9 mouse cellular contexts compared by ENCODE assay signal in genomic region chr16:72027404-72028215, GRCm38 (mm10).
A peak's percentile ranks its signal among the peaks of the same experiment; 100 is the strongest.
DNase-seq lines count a peak whose midpoint lies in the region; ATAC-seq and TF ChIP-seq lines count a peak whose summit lies in the region.
"Had no signal": no experiment of that assay in that cellular context is flagged by ENCODE, and none has a peak within 500 bp of the region (broad histone marks: within the 10 kb centered on the region; RNA-seq: fewer than 3 reads in every experiment).

No protein-coding gene starts in this region.

- intact Hi-C loops in left cerebral cortex, adult 2 months (cut with DNase I): no loop called here

- no peaks in the 10 kb centered on the region for H3K9me3 ChIP-seq in forebrain, embryonic 10.5 days
- no peaks in the 10 kb centered on the region for H3K9me3 ChIP-seq in intestine, postnatal 0 days (ENCODE audit: control insufficient read depth)
- no peaks in the 10 kb centered on the region for H3K9me3 ChIP-seq in neural tube, embryonic 11.5 days (ENCODE audit: control insufficient read depth, low read length)

- peak; percentile 22 to 23 for DNase-seq in left cerebral cortex, adult 2 months (ENCODE audit: extremely low spot score in 1 of 2, low spot score in 2 of 2)
- no peak for DNase-seq in left cerebral cortex, adult 11 months (ENCODE audit: low spot score)
- DNase-seq in forebrain, embryonic 10.5 days (ENCODE audit: extremely low spot score, low spot score): peak; percentile 58
- DNase-seq in neural tube, embryonic 11.5 days (ENCODE audit: low spot score): peak; percentile 68
- DNase-seq in adrenal gland, postnatal 10 days: no peak
- DNase-seq in kidney, adult 11 months: no peak

- no peak for ATAC-seq in intestine, postnatal 0 days
- ATAC-seq in neural tube, embryonic 11.5 days (ENCODE audit: insufficient read depth, low FRiP score, low TSS enrichment): peak; percentile 59
- no peak for ATAC-seq in granulocyte monocyte progenitor cell, adult 5-6 weeks (replicated peaks; ENCODE audit: poor library complexity, severe bottlenecking)

- H3K4me2 ChIP-seq in intestine, postnatal 0 days (replicated peaks; ENCODE audit: low read depth): peak overlapping the region; percentile 52
- H3K4me2 ChIP-seq in neural tube, embryonic 11.5 days (ENCODE audit: low read depth): peak overlapping the region; percentile 75

- no peak overlapping the region for H3K9ac ChIP-seq in intestine, postnatal 0 days (ENCODE audit: low read depth, low read length)
- peak overlapping the region; percentile 20 for H3K9ac ChIP-seq in neural tube, embryonic 11.5 days (ENCODE audit: low read length)
- H3K9ac ChIP-seq: liver, embryonic 14.5 days had no signal

- TF ChIP-seq CTCF in left cerebral cortex, adult 2 months (IDR thresholded peaks at IDR 0.05): peak; percentile 30
- TF ChIP-seq CTCF in intestine, postnatal 0 days (IDR thresholded peaks at IDR 0.05; ENCODE audit: low read depth): no peak

- no peak overlapping the region for H3K27ac ChIP-seq in left cerebral cortex, adult 2 months
- peak overlapping the region; percentile 58 for H3K27ac ChIP-seq in forebrain, embryonic 10.5 days
- H3K27ac ChIP-seq in intestine, postnatal 0 days (ENCODE audit: low read depth, low read length): no peak overlapping the region
- H3K27ac ChIP-seq in neural tube, embryonic 11.5 days (ENCODE audit: low read depth, low read length): no peak overlapping the region
- H3K27ac ChIP-seq: liver, embryonic 14.5 days had no signal

- H3K4me1 ChIP-seq in forebrain, embryonic 10.5 days: peaks cover 17% of the 10 kb centered on the region
- H3K4me1 ChIP-seq in intestine, postnatal 0 days (replicated peaks; ENCODE audit: control insufficient read depth, insufficient read depth, low read length): no peaks in the 10 kb centered on the region
- peaks cover 3% of the 10 kb centered on the region; the same call in 1 of the 2 replicates for H3K4me1 ChIP-seq in neural tube, embryonic 11.5 days (ENCODE audit: control insufficient read depth, insufficient read depth, low read length)

- H3K36me3 ChIP-seq in forebrain, embryonic 10.5 days (replicated peaks): no peaks in the 10 kb centered on the region
- no peaks in the 10 kb centered on the region for H3K36me3 ChIP-seq in intestine, postnatal 0 days (ENCODE audit: control insufficient read depth, insufficient read depth)
- H3K36me3 ChIP-seq in neural tube, embryonic 11.5 days (ENCODE audit: control insufficient read depth, insufficient read depth, low read length): no peaks in the 10 kb centered on the region

- 2% methylated on average over 27 of the region's 27 CpGs for WGBS in forebrain, embryonic 10.5 days
- WGBS in intestine, postnatal 0 days: 3% methylated on average over 27 of the region's 27 CpGs
- WGBS in neural tube, embryonic 11.5 days: 2% methylated on average over 27 of the region's 27 CpGs

- peaks cover 28% of the 10 kb centered on the region for H3K27me3 ChIP-seq in forebrain, embryonic 10.5 days (ENCODE audit: poor library complexity, severe bottlenecking)
- peaks cover 15% of the 10 kb centered on the region; the same call in 1 of the 2 replicates for H3K27me3 ChIP-seq in intestine, postnatal 0 days (replicated peaks; ENCODE audit: control insufficient read depth, insufficient read depth, low read length)
- H3K27me3 ChIP-seq in neural tube, embryonic 11.5 days (ENCODE audit: control insufficient read depth, insufficient read depth, low read length): peaks cover 5% of the 10 kb centered on the region; the same call in 1 of the 2 replicates

- H3K4me3 ChIP-seq in left cerebral cortex, adult 2 months: peak overlapping the region; percentile 51
- peak overlapping the region; percentile 58 for H3K4me3 ChIP-seq in forebrain, embryonic 10.5 days
- peak overlapping the region; percentile 17 for H3K4me3 ChIP-seq in intestine, postnatal 0 days (ENCODE audit: low read depth, low read length)
- H3K4me3 ChIP-seq in neural tube, embryonic 11.5 days (ENCODE audit: low read depth, low read length): peak overlapping the region; percentile 37

Comparison
In these comparisons a context has a peak if more than half of its experiments do, and no peak if none do; other contexts are left out.
1. DNase-seq: peak in left cerebral cortex, adult 2 months (2 of 2), forebrain, embryonic 10.5 days (single experiment) and neural tube, embryonic 11.5 days (single experiment); none in left cerebral cortex, adult 11 months (single experiment), adrenal gland, postnatal 10 days (single experiment) and kidney, adult 11 months (single experiment).
2. Peak in every context shown above with its lines, with median percentiles within 50 percentile points of each other: H3K4me3 ChIP-seq.